Mouse (Mus musculus): ENCODE measurements around the gene Ctnnb1. TPM values are rescaled to one million over a fixed set of nuclear protein-coding genes. Genes with fewer than 3 reads are reported as not detected.
"Not testable (repeated sequence)": the region's sequence is repeated elsewhere in the genome, so short reads cannot be mapped to it uniquely, and the experiment has no call there.

Gene Ctnnb1
- polyA plus RNA-seq, 1 experiment from 2014 or later: 629 TPM

DNA sequence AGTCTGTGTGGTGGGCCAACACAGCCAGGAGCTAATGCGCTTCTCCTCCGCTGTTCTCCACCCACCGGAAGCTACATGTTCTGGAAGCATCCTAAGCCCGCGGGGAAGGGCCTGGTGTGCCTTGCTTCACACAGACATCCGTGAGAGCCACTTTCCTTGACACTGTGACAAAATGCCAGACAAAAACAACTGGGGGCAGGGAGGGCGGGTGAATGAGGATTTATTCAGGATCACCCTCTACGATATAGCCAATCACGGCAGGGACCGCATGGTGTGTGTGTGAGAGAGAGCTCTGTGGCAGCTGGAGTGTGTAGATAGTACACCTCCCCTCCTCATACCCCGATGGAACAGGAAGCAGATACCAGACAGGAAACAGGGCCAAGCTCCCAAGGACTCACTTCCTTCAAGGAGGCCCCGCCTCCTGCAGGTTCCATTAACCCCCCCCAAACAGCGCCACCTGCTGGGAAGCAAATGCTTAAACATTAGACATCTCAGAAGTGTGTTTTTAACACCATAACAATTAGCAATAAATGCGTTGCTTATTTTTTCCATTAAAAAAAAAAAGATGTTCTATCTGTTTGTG is 14.0 kb upstream of the Ctnnb1 start:
- ATAC-seq (replicated peaks; ENCODE audit: low FRiP score, low TSS enrichment, low read depth) (no peak), DNase-seq (ENCODE audit: low spot score) (no peak)
- no peak overlapping the region for H3K4me2 ChIP-seq (ENCODE audit: low read length)
- H3K27me3 ChIP-seq (replicated peaks; ENCODE audit: control insufficient read depth, insufficient read depth, low read length): no peaks in the 10 kb centered on the region
- no peak overlapping the region for H3K9ac ChIP-seq (ENCODE audit: low read length)
- H3K4me1 ChIP-seq (replicated peaks; ENCODE audit: control insufficient read depth, insufficient read depth, low read length): peaks cover 13% of the 10 kb centered on the region
- 81% methylated on average over 14 of the region's 14 CpGs for WGBS
- no peak overlapping the region for H3K4me3 ChIP-seq (ENCODE audit: low read depth, low read length)
- H3K27ac ChIP-seq (ENCODE audit: low read depth): no peak overlapping the region
- H3K9me3 ChIP-seq (ENCODE audit: control insufficient read depth, low read length): no peaks in the 10 kb centered on the region
- H3K36me3 ChIP-seq (ENCODE audit: control insufficient read depth, insufficient read depth, low read length): no peaks in the 10 kb centered on the region

DNA sequence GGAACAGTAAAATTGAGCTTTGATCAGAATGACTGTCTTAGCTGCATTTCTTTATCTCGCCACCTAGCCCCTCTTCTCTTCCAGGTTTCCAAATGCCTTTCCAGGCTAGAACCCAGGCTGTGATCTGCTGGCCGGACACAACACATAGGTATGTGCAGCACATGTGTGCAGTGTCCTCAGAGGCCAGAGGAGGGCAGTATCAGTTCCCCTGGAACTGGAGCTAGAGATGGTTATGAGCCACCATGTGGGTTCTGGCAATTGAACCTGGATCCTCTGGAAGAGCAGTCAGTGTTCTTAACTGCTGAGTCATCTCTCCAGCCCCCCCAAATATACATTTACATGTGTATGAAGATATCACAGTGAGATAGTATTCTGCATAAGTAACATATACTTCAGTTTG is 11.4 kb upstream of the Ctnnb1 start:
- not testable (repeated sequence) for H3K36me3 ChIP-seq (ENCODE audit: control insufficient read depth, insufficient read depth, low read length); ATAC-seq (replicated peaks; ENCODE audit: low FRiP score, low TSS enrichment, low read depth); H3K4me2 ChIP-seq (ENCODE audit: low read length); H3K27me3 ChIP-seq (replicated peaks; ENCODE audit: control insufficient read depth, insufficient read depth, low read length); H3K4me3 ChIP-seq (ENCODE audit: low read depth, low read length); H3K9me3 ChIP-seq (ENCODE audit: control insufficient read depth, low read length); DNase-seq (ENCODE audit: low spot score); H3K9ac ChIP-seq (ENCODE audit: low read length); H3K27ac ChIP-seq (ENCODE audit: low read depth)
- H3K4me1 ChIP-seq (replicated peaks; ENCODE audit: control insufficient read depth, insufficient read depth, low read length): peaks cover 13% of the 10 kb centered on the region
- WGBS: 100% methylated on average over 2 of the region's 2 CpGs

DNA sequence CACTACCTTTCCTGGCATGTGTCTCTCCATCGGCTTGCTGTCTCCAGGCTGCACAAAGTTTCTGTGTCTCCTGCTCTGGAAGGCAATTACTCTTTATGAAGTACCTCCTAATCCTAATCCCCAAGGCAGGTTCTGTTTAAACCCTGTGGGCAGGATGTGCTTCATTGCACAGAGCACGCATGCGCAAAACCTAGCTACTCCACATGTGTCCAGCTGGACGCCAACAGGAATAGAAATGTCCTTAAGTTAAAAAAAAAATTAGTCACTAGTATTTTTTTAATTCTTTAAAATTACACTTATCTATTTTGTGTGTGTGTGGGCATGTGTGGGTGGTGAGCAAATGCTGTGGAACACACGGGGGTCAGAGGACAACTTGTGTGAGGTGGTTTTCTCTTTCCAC is 10.8 kb upstream of the Ctnnb1 start:
- no peaks in the 10 kb centered on the region for H3K9me3 ChIP-seq (ENCODE audit: control insufficient read depth, low read length)
- DNase-seq (ENCODE audit: low spot score) (no peak), ATAC-seq (replicated peaks; ENCODE audit: low FRiP score, low TSS enrichment, low read depth) (0 out of 2 replicates have a peak, but pooled peaks have one; percentile 38)
- peak overlapping the region; percentile 26; the same call in 1 of the 2 replicates for H3K4me2 ChIP-seq (ENCODE audit: low read length)
- peak overlapping the region; percentile 38; the same call in 1 of the 2 replicates for H3K27ac ChIP-seq (ENCODE audit: low read depth)
- no peak overlapping the region for H3K4me3 ChIP-seq (ENCODE audit: low read depth, low read length)
- H3K36me3 ChIP-seq (ENCODE audit: control insufficient read depth, insufficient read depth, low read length): no peaks in the 10 kb centered on the region
- WGBS: 48% methylated on average over 5 of the region's 5 CpGs
- peaks cover 13% of the 10 kb centered on the region for H3K4me1 ChIP-seq (replicated peaks; ENCODE audit: control insufficient read depth, insufficient read depth, low read length)
- no peaks in the 10 kb centered on the region for H3K27me3 ChIP-seq (replicated peaks; ENCODE audit: control insufficient read depth, insufficient read depth, low read length)
- H3K9ac ChIP-seq (ENCODE audit: low read length): no peak overlapping the region

DNA sequence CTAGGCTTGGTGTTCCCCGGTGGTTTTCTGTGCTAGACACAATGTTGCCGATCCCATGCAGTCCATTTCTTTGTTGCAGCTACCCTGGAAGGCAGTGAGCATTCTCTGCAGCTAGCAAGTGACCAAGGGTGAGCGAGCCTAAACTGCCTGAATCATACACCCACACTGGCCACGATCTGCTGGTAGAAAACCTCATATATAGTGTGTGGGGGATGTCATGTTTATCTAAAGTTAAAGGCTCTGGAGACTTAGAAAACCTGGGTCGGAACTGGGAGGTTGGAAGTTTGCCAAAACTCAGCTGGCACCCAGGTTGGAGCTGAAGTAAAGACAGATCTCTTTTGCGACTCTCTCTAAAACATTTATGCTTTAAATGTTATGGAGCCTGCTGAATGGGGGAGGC is 10.4 kb upstream of the Ctnnb1 start:
- H3K27ac ChIP-seq (ENCODE audit: low read depth): peak overlapping the region; percentile 47; the same call in 1 of the 2 replicates
- H3K4me1 ChIP-seq (replicated peaks; ENCODE audit: control insufficient read depth, insufficient read depth, low read length): peaks cover 13% of the 10 kb centered on the region
- peak overlapping the region; percentile 26; the same call in 1 of the 2 replicates for H3K4me2 ChIP-seq (ENCODE audit: low read length)
- no peak overlapping the region for H3K4me3 ChIP-seq (ENCODE audit: low read depth, low read length)
- H3K27me3 ChIP-seq (replicated peaks; ENCODE audit: control insufficient read depth, insufficient read depth, low read length): no peaks in the 10 kb centered on the region
- H3K9me3 ChIP-seq (ENCODE audit: control insufficient read depth, low read length): no peaks in the 10 kb centered on the region
- ATAC-seq (replicated peaks; ENCODE audit: low FRiP score, low TSS enrichment, low read depth) (peak; percentile 65; the same call in 1 of the 2 replicates), DNase-seq (ENCODE audit: low spot score) (peak; percentile 58)
- H3K36me3 ChIP-seq (ENCODE audit: control insufficient read depth, insufficient read depth, low read length): no peaks in the 10 kb centered on the region
- H3K9ac ChIP-seq (ENCODE audit: low read length): no peak overlapping the region
- WGBS: 17% methylated on average over 6 of the region's 6 CpGs

DNA sequence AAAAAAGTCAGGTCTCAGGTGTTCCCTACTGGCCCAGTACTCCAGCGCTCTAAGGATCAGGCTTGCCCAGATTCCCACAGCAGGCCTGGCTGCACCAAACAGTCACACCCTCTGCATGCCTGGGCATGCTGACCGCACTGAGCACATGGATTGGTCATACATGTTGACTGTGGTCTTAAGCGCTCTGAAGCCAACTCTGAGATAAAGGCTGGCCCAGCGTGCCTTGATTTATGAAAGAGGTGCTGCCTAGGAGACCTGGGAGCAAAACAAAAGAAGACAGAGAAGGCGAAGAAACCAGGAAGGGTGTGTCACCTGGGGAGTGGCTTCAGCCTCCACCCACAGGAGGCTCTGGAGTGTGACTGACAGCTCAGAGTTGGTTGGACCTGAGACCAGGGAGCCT is 9.9 kb upstream of the Ctnnb1 start:
- Histone ChIP-seq H3K4me1 (replicated peaks; ENCODE audit: control insufficient read depth, insufficient read depth, low read length) (peaks cover 13% of the 10 kb centered on the region), H3K36me3 (ENCODE audit: control insufficient read depth, insufficient read depth, low read length) (no peaks in the 10 kb centered on the region), H3K4me2 (ENCODE audit: low read length) (no peak overlapping the region), H3K27me3 (replicated peaks; ENCODE audit: control insufficient read depth, insufficient read depth, low read length) (no peaks in the 10 kb centered on the region), H3K9me3 (ENCODE audit: control insufficient read depth, low read length) (no peaks in the 10 kb centered on the region), H3K9ac (ENCODE audit: low read length) (no peak overlapping the region), H3K4me3 (ENCODE audit: low read depth, low read length) (no peak overlapping the region), H3K27ac (ENCODE audit: low read depth) (peak overlapping the region; percentile 47; the same call in 1 of the 2 replicates)
- peak; percentile 41; the same call in 1 of the 2 replicates for ATAC-seq (replicated peaks; ENCODE audit: low FRiP score, low TSS enrichment, low read depth)
- peak; percentile 64 for DNase-seq (ENCODE audit: low spot score)
- 56% methylated on average over 5 of the region's 5 CpGs for WGBS

DNA sequence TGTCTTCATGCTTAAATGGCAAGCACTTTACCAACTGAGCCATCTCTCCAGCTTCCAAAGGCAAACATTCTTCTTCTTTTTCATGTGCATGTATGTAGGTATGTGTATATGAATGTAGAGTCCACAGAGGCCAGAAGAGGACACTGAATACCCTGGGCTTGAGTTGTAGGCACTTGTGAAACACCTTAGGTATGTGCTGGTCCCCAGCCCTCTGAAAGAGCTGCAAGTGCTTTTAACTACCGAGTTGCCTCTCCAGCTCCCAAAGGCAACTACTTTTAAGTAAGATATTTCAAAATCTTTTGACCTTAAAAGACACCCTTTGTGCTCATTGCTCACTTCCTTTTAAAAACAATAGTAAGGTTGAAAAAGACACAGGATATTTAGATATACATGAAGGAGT is 2.9 kb upstream of the Ctnnb1 start:
- no peak overlapping the region for H3K27ac ChIP-seq (ENCODE audit: low read depth)
- no peak overlapping the region for H3K4me2 ChIP-seq (ENCODE audit: low read length)
- no peak for ATAC-seq (replicated peaks; ENCODE audit: low FRiP score, low TSS enrichment, low read depth)
- WGBS: 50% methylated on average over 1 of the region's 1 CpGs
- no peaks in the 10 kb centered on the region for H3K9me3 ChIP-seq (ENCODE audit: control insufficient read depth, low read length)
- H3K36me3 ChIP-seq (ENCODE audit: control insufficient read depth, insufficient read depth, low read length): no peaks in the 10 kb centered on the region
- H3K4me1 ChIP-seq (replicated peaks; ENCODE audit: control insufficient read depth, insufficient read depth, low read length): no peaks in the 10 kb centered on the region
- no peak for DNase-seq (ENCODE audit: low spot score)
- no peak overlapping the region for H3K4me3 ChIP-seq (ENCODE audit: low read depth, low read length)
- no peaks in the 10 kb centered on the region for H3K27me3 ChIP-seq (replicated peaks; ENCODE audit: control insufficient read depth, insufficient read depth, low read length)
- no peak overlapping the region for H3K9ac ChIP-seq (ENCODE audit: low read length)

DNA sequence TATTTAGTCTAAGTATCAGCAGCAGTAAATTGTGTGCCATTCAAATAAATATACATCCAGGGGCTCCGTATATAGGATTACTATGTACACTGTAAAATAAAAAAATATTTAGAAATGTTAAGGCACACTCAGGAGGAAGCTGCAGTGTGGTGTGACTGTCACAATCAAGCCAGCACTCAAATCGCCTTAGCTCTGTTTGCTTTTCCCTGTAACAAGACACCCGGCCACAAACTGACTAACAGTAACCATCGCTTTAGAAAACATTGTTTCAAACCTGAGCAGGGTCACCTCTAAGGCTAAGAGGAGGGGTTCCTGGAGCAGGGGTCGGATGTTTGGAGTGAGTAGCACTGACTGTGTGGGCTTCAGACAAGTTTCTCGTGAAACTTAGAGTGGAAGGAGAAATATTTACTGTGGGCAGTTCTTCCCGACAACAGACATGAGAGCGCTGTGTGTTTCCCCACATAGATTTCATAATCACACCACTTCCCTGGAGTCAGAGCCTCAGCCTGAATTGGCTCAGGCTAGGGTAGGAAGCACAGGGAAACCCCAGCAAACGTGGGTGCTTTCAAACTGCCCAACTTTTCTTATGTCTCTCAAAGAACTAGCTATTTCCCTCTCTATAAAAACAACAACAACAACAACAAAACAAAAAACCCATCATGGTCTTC is 1.9 kb upstream of the Ctnnb1 start:
- no peaks in the 10 kb centered on the region for H3K9me3 ChIP-seq (ENCODE audit: control insufficient read depth, low read length)
- H3K4me2 ChIP-seq (ENCODE audit: low read length): no peak overlapping the region
- no peaks in the 10 kb centered on the region for H3K36me3 ChIP-seq (ENCODE audit: control insufficient read depth, insufficient read depth, low read length)
- no peaks in the 10 kb centered on the region for H3K4me1 ChIP-seq (replicated peaks; ENCODE audit: control insufficient read depth, insufficient read depth, low read length)
- H3K27ac ChIP-seq (ENCODE audit: low read depth): no peak overlapping the region
- no peak overlapping the region for H3K4me3 ChIP-seq (ENCODE audit: low read depth, low read length)
- no peaks in the 10 kb centered on the region for H3K27me3 ChIP-seq (replicated peaks; ENCODE audit: control insufficient read depth, insufficient read depth, low read length)
- 18% methylated on average over 9 of the region's 9 CpGs for WGBS
- ATAC-seq (replicated peaks; ENCODE audit: low FRiP score, low TSS enrichment, low read depth) (no peak), DNase-seq (ENCODE audit: low spot score) (no peak)
- H3K9ac ChIP-seq (ENCODE audit: low read length): no peak overlapping the region

DNA sequence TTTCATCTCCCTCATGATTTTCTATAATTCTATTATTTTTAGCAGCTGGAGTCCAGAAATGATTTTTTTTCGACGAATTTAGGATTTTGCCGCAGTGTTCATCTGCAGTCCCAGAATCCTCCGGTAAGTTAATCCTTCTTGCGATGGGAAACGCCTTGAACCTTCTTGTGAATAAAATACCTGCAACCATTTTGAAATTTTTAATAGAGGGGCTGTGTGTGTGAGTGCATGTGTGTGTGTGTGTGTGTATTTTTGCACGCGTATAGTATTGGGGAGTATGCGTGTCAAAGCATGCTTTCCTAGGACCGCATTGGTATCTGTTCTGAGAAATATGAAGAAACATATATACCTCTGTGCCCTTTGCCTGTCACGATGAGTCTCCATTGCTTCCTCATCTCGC is 1.0 kb downstream of the Ctnnb1 start:
- no peak for ATAC-seq (replicated peaks; ENCODE audit: low FRiP score, low TSS enrichment, low read depth)
- DNase-seq (ENCODE audit: low spot score): no peak
- Histone ChIP-seq H3K27me3 (replicated peaks; ENCODE audit: control insufficient read depth, insufficient read depth, low read length) (no peaks in the 10 kb centered on the region), H3K9me3 (ENCODE audit: control insufficient read depth, low read length) (no peaks in the 10 kb centered on the region), H3K4me2 (ENCODE audit: low read length) (no peak overlapping the region), H3K27ac (ENCODE audit: low read depth) (no peak overlapping the region), H3K9ac (ENCODE audit: low read length) (no peak overlapping the region), H3K4me3 (ENCODE audit: low read depth, low read length) (no peak overlapping the region), H3K4me1 (replicated peaks; ENCODE audit: control insufficient read depth, insufficient read depth, low read length) (0 out of 2 replicates have a peak, but pooled peaks cover under 1% of the 10 kb centered on the region), H3K36me3 (ENCODE audit: control insufficient read depth, insufficient read depth, low read length) (no peaks in the 10 kb centered on the region)
- 96% methylated on average over 12 of the region's 12 CpGs for WGBS

DNA sequence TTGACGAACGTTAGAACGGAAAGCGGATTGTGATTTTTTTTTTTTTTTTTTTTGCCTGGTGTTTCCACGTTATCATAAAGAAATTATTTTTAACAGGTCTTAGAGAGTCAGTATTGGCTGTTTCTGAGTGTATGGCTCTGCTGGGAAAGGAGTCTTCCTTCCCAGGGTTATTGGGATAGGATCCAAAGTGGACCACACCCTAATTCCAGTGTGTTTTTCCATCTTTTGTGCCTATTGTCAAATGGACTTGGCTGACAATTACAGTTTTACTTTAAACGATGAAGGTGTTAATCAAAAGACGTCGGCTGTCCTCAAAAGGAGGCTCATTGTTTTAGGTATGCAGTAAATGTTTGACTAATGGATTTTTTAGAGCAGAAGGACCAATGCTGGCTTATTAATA is 1.8 kb downstream of the Ctnnb1 start:
- Histone ChIP-seq H3K9me3 (ENCODE audit: control insufficient read depth, low read length) (no peaks in the 10 kb centered on the region), H3K4me2 (ENCODE audit: low read length) (no peak overlapping the region), H3K36me3 (ENCODE audit: control insufficient read depth, insufficient read depth, low read length) (no peaks in the 10 kb centered on the region), H3K27me3 (replicated peaks; ENCODE audit: control insufficient read depth, insufficient read depth, low read length) (no peaks in the 10 kb centered on the region), H3K9ac (ENCODE audit: low read length) (no peak overlapping the region), H3K4me1 (replicated peaks; ENCODE audit: control insufficient read depth, insufficient read depth, low read length) (0 out of 2 replicates have a peak, but pooled peaks cover 4% of the 10 kb centered on the region), H3K27ac (ENCODE audit: low read depth) (no peak overlapping the region), H3K4me3 (ENCODE audit: low read depth, low read length) (no peak overlapping the region)
- no peak for ATAC-seq (replicated peaks; ENCODE audit: low FRiP score, low TSS enrichment, low read depth)
- DNase-seq (ENCODE audit: low spot score): no peak
- 64% methylated on average over 8 of the region's 8 CpGs for WGBS
